8 mouse cellular contexts compared by ENCODE assay signal in genomic region chr9:44604779-44605615, GRCm38 (mm10). TPM values are rescaled to one million over a fixed set of nuclear protein-coding genes. Genes with fewer than 3 reads are reported as not detected.
DNase-seq lines count a peak whose midpoint lies in the region; ATAC-seq and TF ChIP-seq lines count a peak whose summit lies in the region.

Ddx6 (plus strand) TSS chr9:44604892.

- peak within 1 kb of the TSS; percentile 100 for H3K9ac ChIP-seq in ES-E14 (ENCODE audit: insufficient read depth, low read depth, low read length, poor library complexity, severe bottlenecking)
- peak within 1 kb of the TSS; percentile 100 for H3K9ac ChIP-seq in forebrain, embryonic 16.5 days (replicated peaks; ENCODE audit: low read depth, low read length)
- H3K9ac ChIP-seq in neural tube, embryonic 15.5 days (replicated peaks) = peak within 1 kb of the TSS; percentile 100

- no peaks in the 10 kb centered on the region for H3K9me3 ChIP-seq in ES-E14 (ENCODE audit: control insufficient read depth, insufficient read depth, low read depth, low read length)
- no peaks in the 10 kb centered on the region for H3K9me3 ChIP-seq in forebrain, embryonic 16.5 days (ENCODE audit: control insufficient read depth, low read length)
- no peaks in the 10 kb centered on the region for H3K9me3 ChIP-seq in neural tube, embryonic 15.5 days (replicated peaks)

- no peak for TF ChIP-seq CTCF in lung, adult 2 months (IDR thresholded peaks at IDR 0.05; ENCODE audit: insufficient read depth, low read length)

- no peak for DNase-seq in ES-E14 (ENCODE audit: low read depth, low spot score)
- DNase-seq in cerebellum, adult 11-12 months = peak; percentile 76
- peak; percentile 49 for DNase-seq in heart, postnatal 25 days (ENCODE audit: low spot score)
- DNase-seq in layer of hippocampus, adult 18-20 months (ENCODE audit: low spot score in 2 of 2) = peak; percentile 62 to 73
- DNase-seq in lung, adult 2 months = peak; percentile 85
- DNase-seq in thymus, adult 18-20 months = peak; percentile 58 to 73

- in situ Hi-C loops in ES-E14 (cut with MboI; ENCODE audit: low sequenced_read_pairs in 2 of 2, unreplicated experiment in 2 of 2) = no loop called here

- peak within 1 kb of the TSS; percentile 86 to 98 for H3K4me3 ChIP-seq in ES-E14 (ENCODE audit: insufficient read depth in 1 of 2, low read depth in 1 of 2, low read length in 2 of 2, poor library complexity in 1 of 2, severe bottlenecking in 1 of 2)
- H3K4me3 ChIP-seq in forebrain, embryonic 16.5 days (replicated peaks; ENCODE audit: low read length) = peak within 1 kb of the TSS; percentile 99
- H3K4me3 ChIP-seq in lung, adult 2 months (replicated peaks; ENCODE audit: extremely low read depth, low read depth, low read length) = peak within 1 kb of the TSS; percentile 99
- H3K4me3 ChIP-seq in neural tube, embryonic 15.5 days (replicated peaks) = peak within 1 kb of the TSS; percentile 98

- H3K27me3 ChIP-seq in forebrain, embryonic 16.5 days (replicated peaks; ENCODE audit: control insufficient read depth, insufficient read depth, low read length) = no peaks in the 10 kb centered on the region
- no peaks in the 10 kb centered on the region for H3K27me3 ChIP-seq in neural tube, embryonic 15.5 days (replicated peaks)

- H3K27ac ChIP-seq in ES-E14 (ENCODE audit: insufficient read depth, low read depth, low read length, poor library complexity, severe bottlenecking) = peak within 1 kb of the TSS; percentile 96
- peak within 1 kb of the TSS; percentile 99 for H3K27ac ChIP-seq in forebrain, embryonic 16.5 days (ENCODE audit: low read length)
- H3K27ac ChIP-seq in neural tube, embryonic 15.5 days (replicated peaks) = peak within 1 kb of the TSS; percentile 100

- intact Hi-C loops in heart, postnatal 25 days (cut with DNase I) = loop anchor here (5.0 kb wide), 2 partner anchors 37 to 93 kb away; no protein-coding TSS in a partner anchor

- ATAC-seq in forebrain, embryonic 16.5 days = peak; percentile 59
- ATAC-seq in neural tube, embryonic 15.5 days (ENCODE audit: low FRiP score) = peak; percentile 60

- WGBS in forebrain, embryonic 16.5 days = under 1% methylated on average over 62 of the region's 80 CpGs
- under 1% methylated on average over 59 of the region's 80 CpGs for WGBS in lung, adult 2 months
- WGBS in neural tube, embryonic 15.5 days = under 1% methylated on average over 60 of the region's 80 CpGs

- H3K4me1 ChIP-seq in ES-E14 (ENCODE audit: control insufficient read depth in 2 of 2, insufficient read depth in 2 of 2, low read length in 2 of 2, poor library complexity in 1 of 2) = peaks cover 4 to 8% of the 10 kb centered on the region in 2 experiments; a peak in 2 of 4 replicates
- H3K4me1 ChIP-seq in forebrain, embryonic 16.5 days (replicated peaks; ENCODE audit: control insufficient read depth, insufficient read depth, low read length) = peaks cover 38% of the 10 kb centered on the region
- peaks cover 9% of the 10 kb centered on the region for H3K4me1 ChIP-seq in lung, adult 2 months (ENCODE audit: control insufficient read depth, insufficient read depth, low read length)
- peaks cover 36% of the 10 kb centered on the region for H3K4me1 ChIP-seq in neural tube, embryonic 15.5 days

- TF ChIP-seq POLR2A in lung, adult 2 months (IDR thresholded peaks at IDR 0.05; ENCODE audit: borderline replicate concordance, extremely low read depth, low read depth, low read length) = peak; percentile 53; the same call in 1 of the 2 replicates

- H3K36me3 ChIP-seq in ES-E14 (ENCODE audit: control insufficient read depth, insufficient read depth, low read length, poor library complexity, severe bottlenecking) = peaks cover 12% of the 10 kb centered on the region
- H3K36me3 ChIP-seq in forebrain, embryonic 16.5 days (ENCODE audit: control insufficient read depth, insufficient read depth) = peaks cover 6% of the 10 kb centered on the region
- H3K36me3 ChIP-seq in neural tube, embryonic 15.5 days = peaks cover 13% of the 10 kb centered on the region

- H3K4me2 ChIP-seq in forebrain, embryonic 16.5 days (ENCODE audit: low read length) = peak within 1 kb of the TSS; percentile 92
- peak within 1 kb of the TSS; percentile 95 for H3K4me2 ChIP-seq in neural tube, embryonic 15.5 days

TF ChIP-seq in ES-E14, 5 proteins besides CTCF, POLR2A, EP300 and RAD21:
- TF ChIP-seq ZNF384 (IDR thresholded peaks at IDR 0.05; ENCODE audit: low read depth, low read length) = no peak
- peak; percentile 48; the same call in 1 of the 2 replicates for TF ChIP-seq HCFC1 (IDR thresholded peaks at IDR 0.05; ENCODE audit: borderline replicate concordance, insufficient read depth, low read length)

RNA-seq across cellular contexts. Expression of gene Ddx6, which starts in this region (rescaled TPM):
- 34.9 and 52.7 TPM in 2 replicates for total RNA-seq in ES-E14 (2012; rRNA removed)
- polyA plus RNA-seq in forebrain, embryonic 16.5 days (2015; fragmentation: Nextera tagmentation; extraction: Ambion mirVana) = 21.2 and 22.8 TPM in 2 replicates
- 10 to 100 TPM; 72.5 to 87.3 TPM for total RNA-seq in heart, postnatal 25 days (2021)
- total RNA-seq in layer of hippocampus, adult 18-20 months (2021) = 100 to 1,000 TPM; 145 to 146 TPM
- polyA plus RNA-seq in lung, adult 2 months (2012; rRNA removed) = 17.4 and 24.2 TPM in 2 replicates
- polyA plus RNA-seq in neural tube, embryonic 15.5 days (2015; fragmentation: Nextera tagmentation; extraction: Ambion mirVana) = 15.1 and 16.8 TPM in 2 replicates
